Mouse (Mus musculus) forebrain, embryonic 12.5 days (tissue): ENCODE data around the gene Hmgcll1. TPM values are rescaled to one million over a fixed set of nuclear protein-coding genes. Genes with fewer than 3 reads are reported as not detected.
"Not testable (repeated sequence)": the region's sequence is repeated elsewhere in the genome, so short reads cannot be mapped to it uniquely, and the experiment has no call there.

Experiments
- ATAC-seq: fragments of 200-750 bp; cut with Nextera tagmentation; 2 replicates; pipeline ENCODE4 v1.8.0; 2017; ENCODE audit warnings: moderate TSS enrichment; ENCODE audit not compliant: low FRiP score
- H3K27ac ChIP-seq: fragments of 300-500 bp; sonication (generic); 2 replicates; pipeline ENCODE4 v1.5.1; 2016; ENCODE audit warnings: mild to moderate bottlenecking
- H3K27me3 ChIP-seq: fragments of 300-500 bp; sonication (generic); 2 replicates; pipeline ENCODE4 v1.6.1; 2016; ENCODE audit warnings: mild to moderate bottlenecking
- H3K36me3 ChIP-seq: fragments of 300-500 bp; sonication (generic); replicated peaks from 2 replicates; pipeline ENCODE4 v1.6.1; 2016; ENCODE audit warnings: mild to moderate bottlenecking
- H3K4me1 ChIP-seq: fragments of 300-500 bp; sonication (generic); 2 replicates; pipeline ENCODE4 v1.6.1; 2016
- H3K4me2 ChIP-seq: fragments of 300-500 bp; sonication (generic); 2 replicates; pipeline ENCODE4 v1.6.1; 2016; ENCODE audit warnings: mild to moderate bottlenecking, moderate library complexity
- H3K4me3 ChIP-seq: fragments of 300-500 bp; sonication (generic); replicated peaks from 2 replicates; pipeline ENCODE4 v1.5.1; 2016; ENCODE audit warnings: mild to moderate bottlenecking
- H3K9ac ChIP-seq: fragments of 300-500 bp; sonication (generic); 2 replicates; pipeline ENCODE4 v1.6.1; 2016; ENCODE audit warnings: mild to moderate bottlenecking
- H3K9me3 ChIP-seq: fragments of 300-500 bp; sonication (generic); 2 replicates; pipeline ENCODE4 v1.6.1; 2016
- WGBS: fragments of 180-500 bp; shearing (Covaris S2); methylation state at CpG from one replicate; pipeline ENCODE4 v1.1.7; 2016; 5-methylcytosine and 5-hydroxymethylcytosine counted together
- polyA plus RNA-seq: library from polyadenylated mRNA; unstranded; fragments of >200 nt; fragmentation: Nextera tagmentation; extraction: Ambion mirVana; gene quantifications from 2 replicates; pipeline ENCODE4 v1.2.1, GENCODE M21; 2016

The Hmgcll1 gene
- polyA plus RNA-seq, 1 experiment from 2014 or later, result 13.1 TPM

- no peak for ATAC-seq
- 89% methylated on average over 5 of the region's 5 CpGs for WGBS
These were observed 82.6 kb downstream of the Hmgcll1 start for GRCm38 (mm10) chr9:76097221-76097620.

GRCm38 (mm10) chr9:76099981-76100380, 85.3 kb downstream of the Hmgcll1 start:
- H3K36me3 ChIP-seq, result no peaks in the 10 kb centered on the region
- H3K4me3 ChIP-seq, result no peak overlapping the region
- no peaks in the 10 kb centered on the region for H3K9me3 ChIP-seq
- no peaks in the 10 kb centered on the region for H3K27me3 ChIP-seq
- whole genome bisulfite sequencing, result 78% methylated on average over 3 of the region's 3 CpGs
- H3K9ac ChIP-seq, result no peak overlapping the region
- ATAC-seq, result no peak
- no peak overlapping the region for H3K27ac ChIP-seq
- no peak overlapping the region for H3K4me2 ChIP-seq
- H3K4me1 ChIP-seq, result no peaks in the 10 kb centered on the region

More at GRCm38 (mm10) chr9:76097221-76097620, 82.6 kb downstream of the Hmgcll1 start:
- Histone ChIP-seq H3K27me3 (no peaks in the 10 kb centered on the region), H3K4me2 (no peak overlapping the region), H3K4me3 (no peak overlapping the region), H3K9me3 (no peaks in the 10 kb centered on the region), H3K4me1 (no peaks in the 10 kb centered on the region), H3K9ac (no peak overlapping the region), H3K36me3 (no peaks in the 10 kb centered on the region), H3K27ac (no peak overlapping the region)

GRCm38 (mm10) chr9:76104416-76104815, 89.8 kb downstream of the Hmgcll1 start:
- not testable (repeated sequence) for H3K27me3 ChIP-seq, H3K9me3 ChIP-seq, H3K4me1 ChIP-seq, H3K4me3 ChIP-seq, H3K27ac ChIP-seq, H3K36me3 ChIP-seq, H3K4me2 ChIP-seq, H3K9ac ChIP-seq, ATAC-seq
- 71% methylated on average over 1 of the region's 1 CpGs for WGBS

GRCm38 (mm10) chr9:76104846-76105245, 90.2 kb downstream of the Hmgcll1 start:
- H3K27me3 ChIP-seq, result no peaks in the 10 kb centered on the region
- no peak overlapping the region for H3K4me2 ChIP-seq
- H3K4me3 ChIP-seq, result no peak overlapping the region
- H3K36me3 ChIP-seq, result no peaks in the 10 kb centered on the region
- 91% methylated on average over 5 of the region's 5 CpGs for WGBS
- no peaks in the 10 kb centered on the region for H3K4me1 ChIP-seq
- ATAC-seq, result no peak
- H3K27ac ChIP-seq, result no peak overlapping the region
- no peaks in the 10 kb centered on the region for H3K9me3 ChIP-seq
- H3K9ac ChIP-seq, result no peak overlapping the region

DNA sequence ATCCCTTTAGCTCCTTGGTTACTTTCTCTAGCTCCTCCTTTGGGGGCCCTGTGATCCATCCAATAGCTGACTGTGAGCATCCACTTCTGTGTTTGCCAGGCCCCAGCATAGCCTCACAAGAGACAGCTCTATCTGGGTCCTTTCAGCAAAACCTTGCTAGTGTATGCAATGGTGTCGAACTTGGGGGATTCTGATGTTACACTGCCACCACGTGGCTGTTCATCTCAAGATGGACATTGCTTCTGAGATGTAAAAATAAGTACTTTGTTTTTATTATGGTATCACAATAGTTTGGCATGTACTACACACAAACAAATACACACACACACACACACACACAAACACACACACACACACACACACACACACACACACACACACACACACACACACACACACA, 108.2 kb downstream of the Hmgcll1 start:
- not testable (repeated sequence) for H3K27me3 ChIP-seq, H3K4me2 ChIP-seq, H3K4me1 ChIP-seq, H3K36me3 ChIP-seq, H3K9me3 ChIP-seq, H3K27ac ChIP-seq, H3K9ac ChIP-seq, H3K4me3 ChIP-seq
- WGBS, result 0% methylated on average over 2 of the region's 2 CpGs
- peak; percentile 65; the same call in 1 of the 2 replicates for ATAC-seq

GRCm38 (mm10) chr9:76124249-76124648, 109.6 kb downstream of the Hmgcll1 start:
- Histone ChIP-seq H3K27me3 (no peaks in the 10 kb centered on the region), H3K36me3 (no peaks in the 10 kb centered on the region), H3K9ac (no peak overlapping the region), H3K9me3 (no peaks in the 10 kb centered on the region), H3K27ac (no peak overlapping the region), H3K4me1 (no peaks in the 10 kb centered on the region), H3K4me3 (no peak overlapping the region), H3K4me2 (no peak overlapping the region)
- no peak for ATAC-seq
- WGBS, result 84% methylated on average over 4 of the region's 4 CpGs

DNA sequence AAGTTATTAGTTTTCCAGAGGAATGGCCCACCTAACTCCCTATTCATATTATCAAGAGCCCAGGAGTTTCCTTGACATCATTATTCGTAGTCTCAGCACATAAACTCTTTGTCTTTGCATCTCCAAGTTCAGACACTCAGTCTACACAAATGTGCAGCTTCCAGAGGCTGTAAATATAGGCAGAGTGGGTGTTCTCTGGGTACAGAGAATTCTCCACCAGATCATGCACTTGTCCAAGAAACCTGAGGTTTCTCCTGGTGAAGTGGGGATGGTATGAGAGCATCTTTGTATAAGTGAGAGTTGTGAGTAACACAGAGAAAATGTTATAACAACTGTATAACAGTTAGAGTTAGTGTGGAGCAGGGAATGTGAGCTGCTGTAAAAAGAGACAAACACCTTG, 114.7 kb downstream of the Hmgcll1 start:
- Histone ChIP-seq H3K4me2 (no peak overlapping the region), H3K4me3 (no peak overlapping the region), H3K9ac (no peak overlapping the region), H3K36me3 (no peaks in the 10 kb centered on the region), H3K4me1 (no peaks in the 10 kb centered on the region), H3K27me3 (no peaks in the 10 kb centered on the region), H3K27ac (no peak overlapping the region), H3K9me3 (no peaks in the 10 kb centered on the region)
- no peak for ATAC-seq
- WGBS, result 58% methylated on average over 1 of the region's 1 CpGs

GRCm38 (mm10) chr9:76134042-76134441, 119.4 kb downstream of the Hmgcll1 start:
- ATAC-seq, result no peak
- Histone ChIP-seq H3K36me3 (no peaks in the 10 kb centered on the region), H3K9me3 (no peaks in the 10 kb centered on the region), H3K27ac (no peak overlapping the region), H3K4me1 (no peaks in the 10 kb centered on the region), H3K9ac (no peak overlapping the region), H3K27me3 (no peaks in the 10 kb centered on the region), H3K4me3 (no peak overlapping the region), H3K4me2 (no peak overlapping the region)
- 79% methylated on average over 6 of the region's 6 CpGs for WGBS

- no peak overlapping the region for H3K4me3 ChIP-seq
- H3K9ac ChIP-seq, result no peak overlapping the region
- H3K4me1 ChIP-seq, result no peaks in the 10 kb centered on the region
- no peaks in the 10 kb centered on the region for H3K9me3 ChIP-seq
- H3K36me3 ChIP-seq, result no peaks in the 10 kb centered on the region
- no peaks in the 10 kb centered on the region for H3K27me3 ChIP-seq
- WGBS, result 54% methylated on average over 3 of the region's 3 CpGs
- no peak overlapping the region for H3K27ac ChIP-seq
- peak; percentile 83 for ATAC-seq
- H3K4me2 ChIP-seq, result no peak overlapping the region
These were observed 123.9 kb downstream of the Hmgcll1 start for GRCm38 (mm10) chr9:76138378-76139109.

- Histone ChIP-seq H3K27me3 (no peaks in the 10 kb centered on the region), H3K4me3 (no peak overlapping the region), H3K4me1 (0 out of 2 replicates have a peak, but pooled peaks cover 3% of the 10 kb centered on the region), H3K9me3 (no peaks in the 10 kb centered on the region), H3K9ac (no peak overlapping the region), H3K36me3 (no peaks in the 10 kb centered on the region), H3K27ac (no peak overlapping the region), H3K4me2 (no peak overlapping the region)
- WGBS, result 45% methylated on average over 3 of the region's 3 CpGs
- no peak for ATAC-seq
These were observed 130.9 kb downstream of the Hmgcll1 start for GRCm38 (mm10) chr9:76145593-76145992.

- Histone ChIP-seq H3K4me2 (no peak overlapping the region), H3K9ac (no peak overlapping the region), H3K9me3 (no peaks in the 10 kb centered on the region), H3K4me1 (no peaks in the 10 kb centered on the region), H3K27me3 (no peaks in the 10 kb centered on the region), H3K27ac (no peak overlapping the region), H3K36me3 (no peaks in the 10 kb centered on the region), H3K4me3 (no peak overlapping the region)
- no peak for ATAC-seq
- 70% methylated on average over 8 of the region's 8 CpGs for WGBS
These were observed 147.8 kb downstream of the Hmgcll1 start for GRCm38 (mm10) chr9:76162446-76162845.

GRCm38 (mm10) chr9:76168355-76168754, 153.7 kb downstream of the Hmgcll1 start:
- Histone ChIP-seq H3K27me3 (no peaks in the 10 kb centered on the region), H3K9ac (no peak overlapping the region), H3K4me1 (no peaks in the 10 kb centered on the region), H3K4me3 (no peak overlapping the region), H3K4me2 (no peak overlapping the region), H3K36me3 (no peaks in the 10 kb centered on the region), H3K9me3 (no peaks in the 10 kb centered on the region), H3K27ac (no peak overlapping the region)
- 51% methylated on average over 3 of the region's 3 CpGs for WGBS
- no peak for ATAC-seq

DNA sequence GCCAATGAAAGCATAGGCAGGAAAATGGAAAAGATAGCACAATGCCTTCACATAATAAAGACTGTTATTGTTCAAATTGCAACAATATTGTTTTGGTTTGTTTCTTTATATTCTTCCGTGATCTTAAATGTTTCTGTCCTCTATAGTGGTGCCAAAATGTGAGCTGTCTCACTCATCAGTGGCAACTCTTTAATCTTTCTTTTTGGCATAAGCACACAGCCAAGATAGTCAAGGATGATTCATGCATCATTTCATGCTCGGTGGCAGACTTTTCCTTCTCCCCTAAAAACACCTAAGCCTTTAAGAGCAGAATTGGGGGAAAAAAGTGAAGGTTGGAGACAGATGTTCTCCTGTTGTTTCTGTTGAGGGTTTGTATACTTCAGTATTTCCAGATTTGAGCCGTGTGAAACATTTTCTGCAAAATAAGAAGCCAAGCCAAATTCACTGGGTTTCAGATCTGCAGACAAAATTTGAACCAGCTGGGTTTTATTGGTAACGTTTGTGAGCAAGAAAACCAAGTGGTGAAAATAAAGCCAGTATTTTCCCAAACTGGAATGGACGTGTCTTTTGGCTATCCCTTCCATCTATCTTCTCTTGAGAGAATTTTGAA, 158.1 kb downstream of the Hmgcll1 start:
- H3K27ac ChIP-seq, result no peak overlapping the region
- H3K9ac ChIP-seq, result no peak overlapping the region
- no peaks in the 10 kb centered on the region for H3K9me3 ChIP-seq
- no peaks in the 10 kb centered on the region for H3K27me3 ChIP-seq
- WGBS, result 81% methylated on average over 5 of the region's 5 CpGs
- ATAC-seq, result no peak
- no peak overlapping the region for H3K4me3 ChIP-seq
- no peaks in the 10 kb centered on the region for H3K4me1 ChIP-seq
- H3K4me2 ChIP-seq, result no peak overlapping the region
- H3K36me3 ChIP-seq, result no peaks in the 10 kb centered on the region
